Mouse (Mus musculus): ENCODE results near the gene Shcbp1. TPM values are rescaled to one million over a fixed set of nuclear protein-coding genes. Genes with fewer than 3 reads are reported as not detected.

The Shcbp1 gene
- total RNA-seq (2014; rRNA removed) (4.9 and 5.2 TPM in 2 replicates), polyA plus RNA-seq (2015; fragmentation: Nextera tagmentation; extraction: Ambion mirVana) (6.5 and 6.8 TPM in 2 replicates)

DNA sequence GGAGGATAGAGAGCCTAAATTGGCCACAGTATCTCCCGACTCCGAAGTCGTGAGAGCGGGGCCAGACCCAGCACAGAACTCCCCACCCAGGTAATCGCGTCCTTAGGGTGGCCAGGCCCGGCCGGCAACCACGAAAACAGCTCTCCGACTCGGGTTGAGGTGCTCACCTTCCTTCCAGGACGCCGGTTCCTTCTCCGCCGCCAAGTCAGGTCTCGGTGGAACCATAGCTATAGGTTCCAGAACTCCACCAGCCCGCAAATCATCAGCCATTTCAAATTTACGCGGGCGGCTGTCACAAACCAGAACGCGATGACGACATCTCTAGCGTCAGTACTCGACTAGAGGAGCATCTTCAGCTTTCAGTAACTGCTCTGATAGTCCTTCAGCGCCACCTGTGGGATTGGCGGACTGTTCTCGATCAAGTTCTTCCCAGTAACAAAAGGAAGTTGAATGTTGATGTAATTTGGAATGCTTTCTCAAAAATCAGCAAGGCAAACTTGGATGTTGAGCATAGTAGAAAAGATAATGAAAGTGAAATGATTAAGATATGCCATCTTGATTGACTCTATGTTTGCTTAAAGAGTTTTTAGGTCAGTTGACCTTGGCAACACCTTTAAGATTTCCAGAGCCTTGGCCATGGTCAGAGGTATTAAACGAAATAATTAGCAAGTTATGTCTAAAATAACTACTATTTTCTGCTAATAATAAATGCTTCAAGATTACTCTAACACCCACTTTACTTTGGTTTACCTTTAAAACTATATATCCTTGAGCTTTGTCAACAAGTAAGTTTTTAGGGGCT lies at the start of gene Shcbp1:
TSS of gene Shcbp1 (minus strand) at position 314 of the 802 bp plus-strand sequence.
- Histone ChIP-seq H3K4me3 (ENCODE audit: low read depth, low read length) (peak within 1 kb of the TSS; percentile 53), H3K4me1 (ENCODE audit: insufficient read depth) (0 out of 2 replicates have a peak, but pooled peaks cover 4% of the 10 kb centered on the region), H3K9me3 (ENCODE audit: low read length) (no peaks in the 10 kb centered on the region), H3K27ac (ENCODE audit: low read depth, low read length) (no peak within 1 kb of the TSS), H3K27me3 (ENCODE audit: insufficient read depth, low read length) (no peaks in the 10 kb centered on the region), H3K9ac (no peak within 1 kb of the TSS), H3K4me2 (ENCODE audit: low read depth) (peak within 1 kb of the TSS; percentile 61), H3K36me3 (ENCODE audit: insufficient read depth) (no peaks in the 10 kb centered on the region)
- DNase-seq (peak; percentile 96), ATAC-seq (peak; percentile 100)
- TF ChIP-seq CTCF (IDR thresholded peaks at IDR 0.05; ENCODE audit: low read depth) = peak; percentile 87
- 5% methylated on average over 29 of the region's 29 CpGs for WGBS

DNA sequence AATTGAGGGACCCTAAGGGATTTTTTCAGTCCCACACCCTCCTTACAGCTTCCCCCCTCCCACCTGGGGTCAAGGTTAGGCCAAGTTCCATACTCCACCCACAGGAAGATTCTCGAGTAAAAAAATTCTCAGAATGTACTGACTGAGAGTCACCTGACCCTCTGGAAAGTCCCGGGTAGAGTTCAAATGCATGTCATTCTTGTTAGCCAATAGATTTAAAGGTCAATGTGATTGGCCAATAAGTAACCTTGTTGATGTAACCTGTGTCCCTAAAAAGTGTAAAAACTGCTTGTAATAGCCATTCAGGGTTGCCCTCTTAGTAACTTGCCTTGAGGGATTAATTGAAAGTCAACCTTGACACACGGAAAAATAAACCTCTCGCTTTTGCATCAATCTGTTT lies 29.5 kb upstream of the Shcbp1 start:
- no peak for ATAC-seq
- WGBS = 87% methylated on average over 4 of the region's 4 CpGs
- no peaks in the 10 kb centered on the region for H3K9me3 ChIP-seq (ENCODE audit: low read length)
- no peaks in the 10 kb centered on the region for H3K4me1 ChIP-seq (ENCODE audit: insufficient read depth)
- DNase-seq = no peak
- no peak overlapping the region for H3K27ac ChIP-seq (ENCODE audit: low read depth, low read length)
- H3K9ac ChIP-seq = no peak overlapping the region
- no peak overlapping the region for H3K4me2 ChIP-seq (ENCODE audit: low read depth)
- H3K36me3 ChIP-seq (ENCODE audit: insufficient read depth) = no peaks in the 10 kb centered on the region
- H3K27me3 ChIP-seq (ENCODE audit: insufficient read depth, low read length) = no peaks in the 10 kb centered on the region
- no peak overlapping the region for H3K4me3 ChIP-seq (ENCODE audit: low read depth, low read length)
- no peak for TF ChIP-seq CTCF (IDR thresholded peaks at IDR 0.05; ENCODE audit: low read depth)

- Histone ChIP-seq H3K27ac (ENCODE audit: low read depth, low read length) (no peak overlapping the region), H3K27me3 (ENCODE audit: insufficient read depth, low read length) (no peaks in the 10 kb centered on the region), H3K4me3 (ENCODE audit: low read depth, low read length) (no peak overlapping the region), H3K4me1 (ENCODE audit: insufficient read depth) (no peaks in the 10 kb centered on the region), H3K9ac (no peak overlapping the region), H3K9me3 (ENCODE audit: low read length) (no peaks in the 10 kb centered on the region), H3K36me3 (ENCODE audit: insufficient read depth) (no peaks in the 10 kb centered on the region), H3K4me2 (ENCODE audit: low read depth) (no peak overlapping the region)
- peak; percentile 58 for DNase-seq
- TF ChIP-seq CTCF (IDR thresholded peaks at IDR 0.05; ENCODE audit: low read depth) = peak; percentile 55
- WGBS = 64% methylated on average over 19 of the region's 19 CpGs
- ATAC-seq = 0 out of 2 replicates have a peak, but pooled peaks have one; percentile 18
These were observed 21.3 kb upstream of the Shcbp1 start for GRCm38 (mm10) chr8:4800524-4801122.

- TF ChIP-seq CTCF (IDR thresholded peaks at IDR 0.05; ENCODE audit: low read depth) = no peak
- Histone ChIP-seq H3K9ac (no peak overlapping the region), H3K36me3 (ENCODE audit: insufficient read depth) (no peaks in the 10 kb centered on the region), H3K4me2 (ENCODE audit: low read depth) (0 out of 2 replicates have a peak overlapping the region, but pooled peaks have one; percentile 61), H3K9me3 (ENCODE audit: low read length) (no peaks in the 10 kb centered on the region), H3K4me3 (ENCODE audit: low read depth, low read length) (no peak overlapping the region), H3K27ac (ENCODE audit: low read depth, low read length) (no peak overlapping the region), H3K27me3 (ENCODE audit: insufficient read depth, low read length) (no peaks in the 10 kb centered on the region), H3K4me1 (ENCODE audit: insufficient read depth) (0 out of 2 replicates have a peak, but pooled peaks cover 4% of the 10 kb centered on the region)
- DNase-seq = no peak
- no peak for ATAC-seq
- 78% methylated on average over 6 of the region's 6 CpGs for WGBS
These were observed 1.1 kb downstream of the Shcbp1 start for GRCm38 (mm10) chr8:4778266-4778665.

DNA sequence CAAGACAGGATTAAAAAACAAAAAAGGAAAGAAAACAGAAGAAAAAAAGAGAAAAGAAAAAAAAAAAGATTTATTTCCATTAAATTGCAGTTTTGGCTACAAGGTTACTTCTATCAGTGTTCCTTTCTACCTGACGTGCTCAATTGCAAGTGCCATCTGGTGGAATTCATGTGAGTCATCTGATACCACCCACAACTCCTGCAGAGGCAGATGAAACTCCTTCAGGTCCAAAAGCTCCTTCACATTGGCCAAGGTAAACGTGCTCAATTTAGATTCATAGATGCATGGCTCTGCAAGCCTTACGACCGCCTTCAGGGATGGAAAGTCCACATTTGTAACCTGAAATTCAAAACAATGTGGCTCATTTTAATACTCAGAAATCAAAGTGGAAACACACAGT lies 14.6 kb downstream of the Shcbp1 start:
- 89% methylated on average over 4 of the region's 4 CpGs for WGBS
- H3K4me3 ChIP-seq (ENCODE audit: low read depth, low read length) = no peak overlapping the region
- DNase-seq (no peak), ATAC-seq (no peak)
- H3K9me3 ChIP-seq (ENCODE audit: low read length) = no peaks in the 10 kb centered on the region
- TF ChIP-seq CTCF (IDR thresholded peaks at IDR 0.05; ENCODE audit: low read depth) = no peak
- no peak overlapping the region for H3K4me2 ChIP-seq (ENCODE audit: low read depth)
- no peak overlapping the region for H3K9ac ChIP-seq
- no peaks in the 10 kb centered on the region for H3K36me3 ChIP-seq (ENCODE audit: insufficient read depth)
- H3K27me3 ChIP-seq (ENCODE audit: insufficient read depth, low read length) = no peaks in the 10 kb centered on the region
- H3K4me1 ChIP-seq (ENCODE audit: insufficient read depth) = no peaks in the 10 kb centered on the region
- no peak overlapping the region for H3K27ac ChIP-seq (ENCODE audit: low read depth, low read length)

DNA sequence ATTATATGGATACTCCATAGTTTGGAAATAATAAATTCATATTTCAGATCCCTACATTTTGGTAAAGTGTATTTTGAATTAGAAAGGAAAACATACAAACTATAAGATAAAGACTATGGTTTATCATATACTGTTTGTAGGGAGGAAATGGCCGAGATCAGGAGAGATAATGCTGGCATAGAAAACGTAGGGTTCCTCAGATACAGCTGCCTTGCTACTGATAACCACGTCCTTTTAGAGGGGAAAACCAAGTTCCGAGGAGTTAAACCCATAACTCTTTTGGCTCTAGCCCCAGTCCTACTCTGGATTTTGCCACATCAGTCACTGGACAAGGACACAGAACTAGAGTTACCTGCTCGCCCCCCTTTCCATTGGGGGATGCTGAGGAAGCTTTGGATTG lies 26.3 kb downstream of the Shcbp1 start:
- 96% methylated on average over 5 of the region's 5 CpGs for WGBS
- Histone ChIP-seq H3K4me1 (ENCODE audit: insufficient read depth) (no peaks in the 10 kb centered on the region), H3K27ac (ENCODE audit: low read depth, low read length) (no peak overlapping the region), H3K27me3 (ENCODE audit: insufficient read depth, low read length) (no peaks in the 10 kb centered on the region), H3K9me3 (ENCODE audit: low read length) (no peaks in the 10 kb centered on the region), H3K4me2 (ENCODE audit: low read depth) (no peak overlapping the region), H3K9ac (no peak overlapping the region), H3K4me3 (ENCODE audit: low read depth, low read length) (no peak overlapping the region), H3K36me3 (ENCODE audit: insufficient read depth) (no peaks in the 10 kb centered on the region)
- no peak for TF ChIP-seq CTCF (IDR thresholded peaks at IDR 0.05; ENCODE audit: low read depth)
- DNase-seq (no peak), ATAC-seq (no peak)

DNA sequence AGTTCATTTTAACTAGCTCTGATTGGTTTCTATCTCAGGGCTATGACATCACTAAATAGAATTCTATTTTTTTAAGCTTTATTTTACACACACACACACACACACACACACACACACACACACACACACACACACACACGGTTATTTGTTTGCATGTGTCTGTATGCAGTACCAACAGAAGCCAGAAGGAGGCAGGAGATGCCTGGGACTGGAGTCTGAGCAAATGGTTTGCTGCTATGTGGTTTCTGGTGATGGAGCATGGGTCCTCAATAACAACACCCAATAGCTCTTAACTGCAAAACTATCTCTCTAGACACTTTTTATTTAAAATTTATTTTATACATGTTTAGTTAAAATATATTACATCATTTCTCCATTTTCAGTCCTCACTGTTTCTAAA lies 48.4 kb downstream of the Shcbp1 start:
- Histone ChIP-seq H3K27ac (ENCODE audit: low read depth, low read length) (no peak overlapping the region), H3K4me3 (ENCODE audit: low read depth, low read length) (no peak overlapping the region), H3K36me3 (ENCODE audit: insufficient read depth) (no peaks in the 10 kb centered on the region), H3K9me3 (ENCODE audit: low read length) (no peaks in the 10 kb centered on the region), H3K27me3 (ENCODE audit: insufficient read depth, low read length) (no peaks in the 10 kb centered on the region; the same call in 1 of the 2 replicates), H3K9ac (no peak overlapping the region), H3K4me1 (ENCODE audit: insufficient read depth) (no peaks in the 10 kb centered on the region), H3K4me2 (ENCODE audit: low read depth) (no peak overlapping the region)
- ATAC-seq (no peak), DNase-seq (no peak)
- 0 out of 2 replicates have a peak, but pooled peaks have one; percentile 28 for TF ChIP-seq CTCF (IDR thresholded peaks at IDR 0.05; ENCODE audit: low read depth)
- WGBS = 50% methylated on average over 1 of the region's 1 CpGs

All from forebrain, postnatal 0 days (tissue).